Mouse (Mus musculus): ENCODE data around the gene Gm21987. TPM values are rescaled to one million over a fixed set of nuclear protein-coding genes. Genes with fewer than 3 reads are reported as not detected.
"Not testable (repeated sequence)": the region's sequence is repeated elsewhere in the genome, so short reads cannot be mapped to it uniquely, and the experiment has no call there.

Gene Gm21987
- polyA plus RNA-seq, 1 experiment: 1.4 TPM

GRCm38 (mm10) chr16:38319087-38319486 lies 27.8 kb upstream of the Gm21987 start:
- Histone ChIP-seq H3K4me3 (ENCODE audit: insufficient read depth, low read length) (no peak overlapping the region), H3K4me1 (ENCODE audit: control insufficient read depth, insufficient read depth, low read length) (no peaks in the 10 kb centered on the region), H3K27ac (ENCODE audit: insufficient read depth, low read length) (no peak overlapping the region)
- no peak for TF ChIP-seq POLR2A (IDR thresholded peaks at IDR 0.05; ENCODE audit: low read depth, low read length)
- TF ChIP-seq CTCF (IDR thresholded peaks at IDR 0.05; ENCODE audit: borderline replicate concordance, insufficient read depth, low read length): no peak

- Histone ChIP-seq H3K27ac (ENCODE audit: insufficient read depth, low read length) (no peak overlapping the region), H3K4me1 (ENCODE audit: control insufficient read depth, insufficient read depth, low read length) (no peaks in the 10 kb centered on the region), H3K4me3 (ENCODE audit: insufficient read depth, low read length) (no peak overlapping the region)
- TF ChIP-seq POLR2A (IDR thresholded peaks at IDR 0.05; ENCODE audit: low read depth, low read length) (no peak), CTCF (IDR thresholded peaks at IDR 0.05; ENCODE audit: borderline replicate concordance, insufficient read depth, low read length) (peak; percentile 62; the same call in 1 of the 2 replicates)
Measured at GRCm38 (mm10) chr16:38321452-38321935, 25.3 kb upstream of the Gm21987 start.

GRCm38 (mm10) chr16:38324311-38324710 lies 22.5 kb upstream of the Gm21987 start:
- no peak overlapping the region for H3K4me3 ChIP-seq (ENCODE audit: insufficient read depth, low read length)
- no peaks in the 10 kb centered on the region for H3K4me1 ChIP-seq (ENCODE audit: control insufficient read depth, insufficient read depth, low read length)
- no peak overlapping the region for H3K27ac ChIP-seq (ENCODE audit: insufficient read depth, low read length)
- TF ChIP-seq POLR2A (IDR thresholded peaks at IDR 0.05; ENCODE audit: low read depth, low read length): no peak
- no peak for TF ChIP-seq CTCF (IDR thresholded peaks at IDR 0.05; ENCODE audit: borderline replicate concordance, insufficient read depth, low read length)

GRCm38 (mm10) chr16:38326778-38327397 lies 20.0 kb upstream of the Gm21987 start:
- TF ChIP-seq CTCF (IDR thresholded peaks at IDR 0.05; ENCODE audit: borderline replicate concordance, insufficient read depth, low read length): no peak
- TF ChIP-seq POLR2A (IDR thresholded peaks at IDR 0.05; ENCODE audit: low read depth, low read length): no peak
- no peaks in the 10 kb centered on the region for H3K4me1 ChIP-seq (ENCODE audit: control insufficient read depth, insufficient read depth, low read length)
- H3K4me3 ChIP-seq (ENCODE audit: insufficient read depth, low read length): no peak overlapping the region
- no peak overlapping the region for H3K27ac ChIP-seq (ENCODE audit: insufficient read depth, low read length)

- Histone ChIP-seq H3K27ac (ENCODE audit: insufficient read depth, low read length) (no peak overlapping the region), H3K4me1 (ENCODE audit: control insufficient read depth, insufficient read depth, low read length) (no peaks in the 10 kb centered on the region), H3K4me3 (ENCODE audit: insufficient read depth, low read length) (no peak overlapping the region)
- TF ChIP-seq CTCF (IDR thresholded peaks at IDR 0.05; ENCODE audit: borderline replicate concordance, insufficient read depth, low read length) (peak; percentile 23; the same call in 1 of the 2 replicates), POLR2A (IDR thresholded peaks at IDR 0.05; ENCODE audit: low read depth, low read length) (no peak)
Measured at GRCm38 (mm10) chr16:38329340-38329739, 17.5 kb upstream of the Gm21987 start.

GRCm38 (mm10) chr16:38334431-38334830 lies 12.4 kb upstream of the Gm21987 start:
- Histone ChIP-seq H3K4me3 (ENCODE audit: insufficient read depth, low read length) (no peak overlapping the region), H3K4me1 (ENCODE audit: control insufficient read depth, insufficient read depth, low read length) (no peaks in the 10 kb centered on the region), H3K27ac (ENCODE audit: insufficient read depth, low read length) (no peak overlapping the region)
- TF ChIP-seq POLR2A (IDR thresholded peaks at IDR 0.05; ENCODE audit: low read depth, low read length): no peak
- no peak for TF ChIP-seq CTCF (IDR thresholded peaks at IDR 0.05; ENCODE audit: borderline replicate concordance, insufficient read depth, low read length)

- H3K27ac ChIP-seq (ENCODE audit: insufficient read depth, low read length); H3K4me3 ChIP-seq (ENCODE audit: insufficient read depth, low read length); H3K4me1 ChIP-seq (ENCODE audit: control insufficient read depth, insufficient read depth, low read length): not testable (repeated sequence)
Measured at GRCm38 (mm10) chr16:38338077-38338476, 8.8 kb upstream of the Gm21987 start.

GRCm38 (mm10) chr16:38341396-38342324 lies 5.2 kb upstream of the Gm21987 start, which contains the start of gene Maats1:
Maats1 (minus strand) TSS chr16:38342143.
- Histone ChIP-seq H3K4me3 (ENCODE audit: insufficient read depth, low read length) (peak within 1 kb of the TSS; percentile 28; the same call in 1 of the 2 replicates), H3K4me1 (ENCODE audit: control insufficient read depth, insufficient read depth, low read length) (no peaks in the 10 kb centered on the region), H3K27ac (ENCODE audit: insufficient read depth, low read length) (no peak within 1 kb of the TSS)
- TF ChIP-seq POLR2A (IDR thresholded peaks at IDR 0.05; ENCODE audit: low read depth, low read length): no peak
- no peak for TF ChIP-seq CTCF (IDR thresholded peaks at IDR 0.05; ENCODE audit: borderline replicate concordance, insufficient read depth, low read length)

GRCm38 (mm10) chr16:38344941-38345725 lies 1.7 kb upstream of the Gm21987 start:
- Histone ChIP-seq H3K4me3 (ENCODE audit: insufficient read depth, low read length) (no peak overlapping the region), H3K27ac (ENCODE audit: insufficient read depth, low read length) (no peak overlapping the region), H3K4me1 (ENCODE audit: control insufficient read depth, insufficient read depth, low read length) (peaks cover 3% of the 10 kb centered on the region; the same call in 1 of the 2 replicates)
- TF ChIP-seq POLR2A (IDR thresholded peaks at IDR 0.05; ENCODE audit: low read depth, low read length): no peak

All from embryonic fibroblast, embryonic 13.5 days (primary cell).